Mouse (Mus musculus): ENCODE measurements at regions not wholly inside any gene's neighbourhood (a gene's known extent, or its start where the extent isn't known, plus 50 kb on each side); places are given as distances from the start of the nearest gene placed in this dataset.
A peak's percentile ranks its signal among the peaks of the same experiment; 100 is the strongest.

DNA sequence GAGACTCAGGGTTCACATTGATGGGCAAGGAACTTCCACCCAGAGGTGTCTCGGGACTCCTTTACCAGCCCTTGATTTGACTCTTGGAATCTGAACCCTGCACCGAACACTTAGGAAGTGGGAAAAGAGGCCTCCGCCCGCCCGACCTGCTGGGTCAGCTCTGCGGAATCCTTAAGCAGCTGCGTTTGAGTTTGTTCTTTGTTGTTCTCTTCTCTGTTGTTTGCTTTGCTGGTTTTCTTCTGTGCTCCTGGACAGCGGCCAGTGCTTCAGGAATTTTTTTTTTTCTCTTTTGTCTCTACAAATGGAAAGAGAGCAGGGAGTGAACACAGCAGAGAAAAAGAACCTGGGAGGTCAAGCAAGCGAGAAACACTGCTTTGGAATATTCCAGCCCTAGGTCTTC, 55.1 kb upstream of the Habp2 start:
- H3K27ac ChIP-seq (ENCODE audit: low read depth, low read length), result peak overlapping the region; percentile 53
- 0 out of 2 replicates have a peak, but pooled peaks cover 4% of the 10 kb centered on the region for H3K4me1 ChIP-seq (ENCODE audit: control insufficient read depth, insufficient read depth, low read length)
- no peaks in the 10 kb centered on the region for H3K27me3 ChIP-seq (ENCODE audit: control insufficient read depth, insufficient read depth, low read length)
- H3K9ac ChIP-seq (ENCODE audit: low read depth, low read length), result no peak overlapping the region
- 49% methylated on average over 9 of the region's 9 CpGs for WGBS
- H3K36me3 ChIP-seq (ENCODE audit: control insufficient read depth, insufficient read depth, low read length), result no peaks in the 10 kb centered on the region
- H3K4me3 ChIP-seq (ENCODE audit: low read length), result no peak overlapping the region
- 0 out of 2 replicates have a peak, but pooled peaks cover 5% of the 10 kb centered on the region for H3K9me3 ChIP-seq (ENCODE audit: control insufficient read depth, low read length)
- ATAC-seq (ENCODE audit: low FRiP score, low TSS enrichment), result no peak
- no peak overlapping the region for H3K4me2 ChIP-seq (replicated peaks; ENCODE audit: low read depth, low read length)

DNA sequence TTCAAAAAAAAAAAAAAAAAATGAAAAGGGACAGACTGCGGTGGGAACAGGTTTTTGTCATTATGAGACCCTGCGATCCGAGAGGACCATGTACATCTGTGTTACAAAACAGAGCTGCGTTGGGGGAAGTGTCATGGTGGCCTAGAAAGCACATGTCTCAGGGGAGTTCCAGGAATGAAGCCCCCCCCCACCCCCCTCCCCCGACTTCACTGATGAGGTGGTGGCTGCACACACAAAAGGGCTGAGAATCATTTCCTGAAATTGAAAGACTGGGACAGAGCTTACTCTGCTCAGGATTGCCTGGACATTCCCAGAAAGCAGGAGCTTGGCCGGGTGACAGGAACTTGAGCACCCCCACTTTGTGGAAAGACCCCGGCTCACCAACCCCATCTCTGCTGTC, 54.7 kb upstream of the Habp2 start:
- no peak for ATAC-seq (ENCODE audit: low FRiP score, low TSS enrichment)
- no peaks in the 10 kb centered on the region for H3K27me3 ChIP-seq (ENCODE audit: control insufficient read depth, insufficient read depth, low read length)
- no peaks in the 10 kb centered on the region for H3K36me3 ChIP-seq (ENCODE audit: control insufficient read depth, insufficient read depth, low read length)
- 0 out of 2 replicates have a peak, but pooled peaks cover 5% of the 10 kb centered on the region for H3K9me3 ChIP-seq (ENCODE audit: control insufficient read depth, low read length)
- H3K4me1 ChIP-seq (ENCODE audit: control insufficient read depth, insufficient read depth, low read length), result 0 out of 2 replicates have a peak, but pooled peaks cover 4% of the 10 kb centered on the region
- 78% methylated on average over 7 of the region's 7 CpGs for WGBS
- H3K4me2 ChIP-seq (replicated peaks; ENCODE audit: low read depth, low read length), result no peak overlapping the region
- no peak overlapping the region; the same call in 1 of the 2 replicates for H3K27ac ChIP-seq (ENCODE audit: low read depth, low read length)
- H3K4me3 ChIP-seq (ENCODE audit: low read length), result no peak overlapping the region
- no peak overlapping the region for H3K9ac ChIP-seq (ENCODE audit: low read depth, low read length)

DNA sequence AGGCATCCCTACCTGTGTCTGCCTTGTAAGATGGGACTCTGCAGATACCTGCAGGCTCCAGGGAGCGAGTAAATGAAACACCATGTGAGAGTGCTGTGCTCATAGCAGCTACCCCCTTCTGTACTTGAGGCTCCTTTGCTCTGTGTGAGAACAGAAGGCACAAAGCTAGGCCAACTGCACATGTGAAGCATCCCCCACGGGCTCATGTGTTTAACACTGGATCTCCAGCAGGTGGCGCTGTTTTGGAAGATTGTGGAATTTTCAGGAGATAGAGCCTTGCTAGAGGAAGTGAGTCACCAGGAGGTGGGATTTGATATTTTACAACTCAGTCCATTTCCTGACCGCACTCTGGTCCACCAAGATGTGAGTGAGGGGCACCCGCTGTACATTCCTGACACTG, 54.0 kb upstream of the Habp2 start:
- no peak overlapping the region for H3K27ac ChIP-seq (ENCODE audit: low read depth, low read length)
- ATAC-seq (ENCODE audit: low FRiP score, low TSS enrichment), result no peak
- 0 out of 2 replicates have a peak, but pooled peaks cover 5% of the 10 kb centered on the region for H3K9me3 ChIP-seq (ENCODE audit: control insufficient read depth, low read length)
- H3K4me2 ChIP-seq (replicated peaks; ENCODE audit: low read depth, low read length), result no peak overlapping the region
- WGBS, result 95% methylated on average over 5 of the region's 5 CpGs
- no peak overlapping the region for H3K4me3 ChIP-seq (ENCODE audit: low read length)
- 0 out of 2 replicates have a peak, but pooled peaks cover 4% of the 10 kb centered on the region for H3K4me1 ChIP-seq (ENCODE audit: control insufficient read depth, insufficient read depth, low read length)
- H3K9ac ChIP-seq (ENCODE audit: low read depth, low read length), result no peak overlapping the region
- H3K27me3 ChIP-seq (ENCODE audit: control insufficient read depth, insufficient read depth, low read length), result no peaks in the 10 kb centered on the region
- no peaks in the 10 kb centered on the region for H3K36me3 ChIP-seq (ENCODE audit: control insufficient read depth, insufficient read depth, low read length)

DNA sequence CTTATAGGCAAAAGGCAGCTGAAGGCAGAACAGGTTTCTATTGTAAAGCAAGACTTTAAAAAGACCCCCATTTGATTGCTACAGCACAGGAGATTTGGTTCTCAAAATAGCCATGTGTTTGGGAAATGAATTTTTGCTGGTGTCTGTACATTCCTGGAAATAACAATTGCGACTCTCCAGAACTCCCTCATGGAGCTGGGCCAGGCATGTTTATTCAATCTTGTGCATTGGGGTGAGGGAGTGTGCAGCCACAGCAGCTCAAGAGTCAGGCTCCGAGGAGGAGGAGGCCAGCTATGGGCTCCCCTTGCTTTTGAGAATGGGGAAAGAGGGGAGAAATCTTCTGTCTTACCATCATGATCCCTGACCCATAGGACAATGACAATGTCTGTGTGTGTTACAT, 51.9 kb upstream of the Habp2 start:
- no peak overlapping the region for H3K4me3 ChIP-seq (ENCODE audit: low read length)
- 0 out of 2 replicates have a peak, but pooled peaks cover 5% of the 10 kb centered on the region for H3K9me3 ChIP-seq (ENCODE audit: control insufficient read depth, low read length)
- no peak overlapping the region for H3K27ac ChIP-seq (ENCODE audit: low read depth, low read length)
- no peaks in the 10 kb centered on the region for H3K27me3 ChIP-seq (ENCODE audit: control insufficient read depth, insufficient read depth, low read length)
- no peak overlapping the region for H3K9ac ChIP-seq (ENCODE audit: low read depth, low read length)
- no peaks in the 10 kb centered on the region for H3K36me3 ChIP-seq (ENCODE audit: control insufficient read depth, insufficient read depth, low read length)
- ATAC-seq (ENCODE audit: low FRiP score, low TSS enrichment), result no peak
- H3K4me2 ChIP-seq (replicated peaks; ENCODE audit: low read depth, low read length), result no peak overlapping the region
- 42% methylated on average over 2 of the region's 2 CpGs for WGBS
- 0 out of 2 replicates have a peak, but pooled peaks cover 4% of the 10 kb centered on the region for H3K4me1 ChIP-seq (ENCODE audit: control insufficient read depth, insufficient read depth, low read length)

Measured in kidney, embryonic 14.5 days (tissue).